Mouse (Mus musculus) liver, adult (tissue): ENCODE measurements around the gene Tmem209.

Experiments
- GATA4 ChIP-seq: IDR thresholded peaks from 2 replicates; pipeline ENCODE4 v1.6.1; 2014; ENCODE audit warnings: mild to moderate bottlenecking, low read length; ENCODE audit not compliant: insufficient replicate concordance

Tmem209 gene

DNA sequence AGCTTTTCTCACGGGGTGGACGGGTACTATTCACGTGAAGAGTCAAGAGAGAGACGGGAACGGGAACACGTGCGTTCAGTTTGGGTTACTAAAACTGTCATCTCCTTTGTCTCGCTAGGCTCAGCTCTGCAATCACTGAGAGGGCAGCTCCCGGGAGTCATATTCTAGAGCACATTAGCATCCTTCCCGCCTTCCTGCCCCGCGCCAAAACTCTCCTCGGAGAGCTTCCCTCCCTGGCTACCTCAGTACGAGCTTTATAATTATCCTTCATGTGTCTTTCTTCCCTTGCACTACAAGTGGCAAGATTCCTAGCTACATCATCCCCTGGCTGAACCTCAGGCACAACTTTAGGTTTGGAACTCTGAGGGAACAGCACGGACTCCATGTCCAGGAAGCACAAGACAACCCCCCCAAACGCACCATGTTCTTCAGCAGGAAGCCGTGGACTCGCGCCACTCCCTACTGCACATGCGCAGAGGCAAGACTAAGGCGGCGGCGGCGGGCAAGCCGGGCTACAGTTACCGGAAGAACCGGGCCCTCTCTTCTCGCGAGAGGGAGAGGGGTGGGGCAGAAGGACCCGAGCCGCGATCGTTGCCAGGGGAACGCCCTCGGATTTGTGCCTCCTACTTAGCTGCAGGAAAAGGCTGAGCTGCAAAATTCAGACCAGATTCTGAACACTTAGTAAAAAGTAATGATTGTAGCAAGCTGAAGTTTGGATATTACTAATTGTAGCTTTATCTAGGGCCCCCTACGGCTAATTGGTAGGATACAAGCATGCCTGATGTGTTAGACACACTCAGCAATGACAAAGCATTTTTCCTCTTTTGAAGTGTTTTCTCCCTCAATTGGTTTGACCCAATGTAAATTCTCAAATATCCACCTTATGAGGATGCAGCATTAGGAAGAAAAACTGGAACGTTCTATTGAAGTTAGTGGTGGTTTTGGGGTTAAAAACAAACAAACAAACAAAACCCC is at the start of gene Tmem209, which contains the start of gene Ssmem1:
Gene Tmem209 (minus strand): TSS at position 519 of the 975 bp plus-strand sequence.
Gene Ssmem1 (plus strand): TSS at position 585 of the 975 bp plus-strand sequence.
- peak; percentile 24; the same call in 1 of the 2 replicates for TF ChIP-seq GATA4

- TF ChIP-seq GATA4 = no peak
These were observed 46.5 kb upstream of the Tmem209 start for GRCm38 (mm10) chr6:30556080-30556479.

DNA sequence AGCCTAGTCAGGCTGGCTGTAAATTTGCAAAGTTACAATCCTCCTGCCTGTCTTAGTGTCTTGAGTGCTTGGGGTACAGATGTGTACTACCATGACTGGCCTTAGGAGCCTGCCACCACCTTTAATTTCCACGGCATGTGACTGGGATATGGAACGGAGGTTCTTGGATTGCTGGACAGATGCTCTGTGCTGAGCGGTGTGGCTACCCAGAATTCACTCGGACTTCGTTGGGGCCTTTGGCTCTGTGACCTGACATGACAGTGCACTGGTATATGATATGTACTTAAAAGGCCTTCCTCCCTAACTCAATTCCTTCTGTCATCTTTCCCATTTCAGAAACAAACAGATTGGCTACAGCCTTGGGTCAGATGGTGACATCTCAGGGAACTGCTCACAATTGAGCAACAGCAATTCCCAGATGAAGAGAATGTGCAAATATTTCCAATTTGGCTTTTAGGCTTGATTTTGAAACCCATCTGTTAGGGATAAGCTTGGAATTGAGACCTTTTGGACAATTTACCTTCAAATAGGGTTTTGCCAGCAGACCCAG is 45.1 kb upstream of the Tmem209 start:
- TF ChIP-seq GATA4 = no peak

DNA sequence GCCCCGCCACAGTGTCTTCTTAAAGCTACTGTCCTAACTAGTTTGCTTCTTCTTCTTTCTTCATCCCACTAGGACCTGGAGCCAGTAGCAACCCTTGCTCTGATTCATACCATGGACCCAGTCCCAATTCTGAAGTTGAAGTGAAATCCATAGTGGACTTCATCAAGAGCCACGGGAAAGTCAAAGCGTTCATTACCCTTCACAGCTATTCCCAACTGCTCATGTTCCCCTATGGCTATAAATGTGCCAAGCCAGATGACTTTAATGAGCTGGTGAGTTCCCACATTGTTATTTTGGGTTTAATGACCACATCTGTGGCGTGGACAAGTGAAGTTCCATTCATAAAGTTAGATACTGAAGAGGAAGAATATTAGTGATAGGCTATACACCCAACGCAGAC is 44.5 kb upstream of the Tmem209 start:
- TF ChIP-seq GATA4 = no peak

DNA sequence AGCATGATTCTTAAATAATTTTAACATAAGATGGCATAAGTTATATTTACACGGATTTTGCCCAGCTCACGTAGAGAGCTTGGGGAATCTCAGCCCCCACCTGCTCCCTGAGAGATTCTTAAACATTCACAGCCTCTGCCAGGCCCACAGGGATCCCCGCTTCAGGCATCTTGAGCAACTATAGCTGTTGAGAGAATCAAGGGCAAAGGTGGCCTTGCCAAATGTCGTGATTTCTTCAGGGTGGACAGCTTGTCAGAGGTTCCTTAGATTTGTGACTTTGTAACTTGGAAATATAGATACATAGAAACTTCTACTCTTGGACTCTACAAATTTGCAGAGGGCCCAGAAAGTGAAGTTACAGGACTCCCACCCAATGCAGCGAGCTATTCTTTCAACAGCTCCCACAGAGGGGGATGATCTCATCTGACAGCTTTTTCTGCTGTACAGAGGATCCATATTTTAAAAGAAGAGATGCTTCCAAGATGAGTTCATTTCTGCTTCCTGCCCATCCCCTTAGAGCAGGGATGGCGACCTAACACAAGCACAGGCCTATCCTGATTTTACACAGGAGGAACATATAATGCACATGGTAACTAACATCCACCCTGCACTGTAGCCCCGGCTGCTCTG is 43.9 kb upstream of the Tmem209 start:
- no peak for TF ChIP-seq GATA4

DNA sequence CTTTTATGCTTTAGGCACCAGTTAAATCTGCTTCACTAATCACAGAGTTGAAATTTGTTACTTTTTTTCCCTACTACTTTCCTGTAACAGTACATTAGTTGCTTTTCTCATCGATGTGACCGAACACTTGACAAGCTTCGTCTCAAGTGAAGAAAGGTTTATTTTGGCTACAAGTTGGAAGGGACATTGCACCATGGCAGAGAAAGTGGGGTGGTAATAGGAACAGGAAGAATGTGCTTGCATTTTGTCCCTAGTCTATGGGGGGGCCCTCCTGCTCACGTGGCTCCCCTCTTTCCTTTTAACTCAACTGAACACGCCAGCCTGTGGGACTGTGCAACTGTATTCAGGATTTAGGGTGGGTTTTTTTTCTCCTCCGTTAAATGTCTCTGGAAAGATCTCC is 43.0 kb upstream of the Tmem209 start:
- TF ChIP-seq GATA4 = no peak

DNA sequence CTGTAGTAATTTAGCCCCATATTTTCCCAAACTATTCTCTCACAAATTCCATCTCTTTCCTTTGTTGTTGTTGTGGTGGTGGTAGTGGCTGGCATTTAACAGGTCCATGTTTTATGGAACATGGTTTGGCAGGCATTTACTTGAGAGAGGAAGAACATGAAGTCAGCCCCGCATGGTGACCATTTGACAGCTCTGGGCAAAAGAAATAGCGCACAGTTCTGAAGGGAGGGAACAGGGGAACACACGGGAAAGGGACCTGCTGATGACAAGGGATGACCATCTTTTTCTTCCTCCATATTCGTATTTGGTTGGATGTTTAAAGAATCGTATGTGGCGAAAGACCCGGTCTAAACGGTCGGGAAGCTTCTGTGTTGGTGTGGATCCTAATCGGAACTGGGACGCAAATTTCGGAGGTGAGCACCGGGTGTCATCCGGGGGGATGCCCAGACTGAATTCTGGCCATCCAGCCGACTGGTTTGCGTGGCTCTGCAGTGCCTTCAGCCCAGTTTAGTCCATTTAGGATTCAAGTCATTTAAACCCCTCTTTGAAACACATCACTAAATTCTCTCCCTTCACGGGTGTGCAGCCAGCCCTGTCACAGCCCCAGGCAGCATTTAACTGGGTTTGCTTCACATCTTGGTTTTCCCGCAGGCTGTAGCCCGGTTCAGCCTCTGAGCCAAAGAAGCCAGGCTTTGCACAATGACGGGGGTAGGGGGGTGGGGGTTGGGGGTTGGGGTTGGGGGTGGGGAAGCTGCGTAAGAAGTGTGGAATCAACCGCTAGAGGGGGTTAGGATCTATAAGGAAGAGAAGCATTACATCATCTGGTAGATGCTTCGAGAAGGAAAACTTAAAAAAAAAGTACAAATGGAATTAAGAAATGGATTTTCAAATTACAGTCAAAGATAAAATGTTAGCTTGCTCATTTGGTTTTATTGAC is 42.3 kb upstream of the Tmem209 start:
- no peak for TF ChIP-seq GATA4

GRCm38 (mm10) chr6:30551193-30551515 is 41.6 kb upstream of the Tmem209 start:
- TF ChIP-seq GATA4 = no peak

DNA sequence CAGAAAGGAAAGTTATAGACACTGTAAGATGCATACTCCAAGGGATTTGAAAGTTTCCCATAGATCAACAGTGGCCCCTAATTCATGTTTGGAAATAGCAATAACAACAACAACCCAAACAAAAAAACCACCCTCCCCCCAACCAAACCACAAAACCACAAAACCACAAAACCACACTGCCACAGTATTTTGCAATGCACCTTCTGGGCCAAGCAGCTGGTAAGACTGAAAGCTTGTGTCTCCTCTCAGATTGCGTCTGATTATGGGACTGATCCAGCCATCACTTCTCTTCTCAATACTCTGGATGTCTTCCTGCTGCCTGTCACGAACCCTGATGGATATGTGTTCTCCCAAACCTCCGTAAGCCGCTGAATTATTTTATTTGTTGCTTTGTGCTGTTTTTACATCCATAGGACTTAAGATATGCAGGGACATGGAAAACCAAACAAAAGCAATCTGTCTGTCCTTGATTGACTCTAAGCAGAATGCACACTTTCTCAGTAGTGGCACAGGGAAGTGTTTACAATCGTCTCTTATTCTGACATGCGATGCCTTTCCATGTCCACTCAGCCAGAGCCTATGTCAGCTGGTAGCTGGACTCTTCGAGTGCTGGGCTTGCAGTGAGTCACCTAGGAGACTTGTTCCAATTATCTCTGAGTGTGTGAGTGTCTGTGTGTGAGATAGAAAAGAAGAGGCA is 41.1 kb upstream of the Tmem209 start:
- TF ChIP-seq GATA4 = no peak

- TF ChIP-seq GATA4 = no peak
These were observed 39.7 kb upstream of the Tmem209 start for GRCm38 (mm10) chr6:30549231-30549761.

GRCm38 (mm10) chr6:30547656-30548306 is 38.2 kb upstream of the Tmem209 start:
- no peak for TF ChIP-seq GATA4

DNA sequence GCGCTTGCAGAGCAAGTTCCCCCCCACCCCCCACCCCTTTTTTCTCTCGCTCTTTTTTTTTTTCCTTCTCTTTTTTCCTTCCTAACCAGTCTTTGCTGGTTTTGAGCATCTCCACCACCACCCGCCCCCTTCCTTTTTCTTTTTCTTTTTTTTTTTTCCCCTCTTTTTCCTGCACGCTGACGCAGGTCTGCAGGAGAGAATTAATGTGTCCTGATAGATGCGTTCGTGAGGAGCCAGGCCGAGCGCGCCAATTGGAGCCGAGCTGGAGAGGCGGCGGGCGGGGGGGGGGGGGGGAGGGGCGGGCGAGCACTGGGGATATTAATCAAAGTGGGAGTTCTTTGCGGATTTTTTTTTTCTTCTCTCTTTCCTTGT is 37.7 kb upstream of the Tmem209 start:
- TF ChIP-seq GATA4 = no peak

DNA sequence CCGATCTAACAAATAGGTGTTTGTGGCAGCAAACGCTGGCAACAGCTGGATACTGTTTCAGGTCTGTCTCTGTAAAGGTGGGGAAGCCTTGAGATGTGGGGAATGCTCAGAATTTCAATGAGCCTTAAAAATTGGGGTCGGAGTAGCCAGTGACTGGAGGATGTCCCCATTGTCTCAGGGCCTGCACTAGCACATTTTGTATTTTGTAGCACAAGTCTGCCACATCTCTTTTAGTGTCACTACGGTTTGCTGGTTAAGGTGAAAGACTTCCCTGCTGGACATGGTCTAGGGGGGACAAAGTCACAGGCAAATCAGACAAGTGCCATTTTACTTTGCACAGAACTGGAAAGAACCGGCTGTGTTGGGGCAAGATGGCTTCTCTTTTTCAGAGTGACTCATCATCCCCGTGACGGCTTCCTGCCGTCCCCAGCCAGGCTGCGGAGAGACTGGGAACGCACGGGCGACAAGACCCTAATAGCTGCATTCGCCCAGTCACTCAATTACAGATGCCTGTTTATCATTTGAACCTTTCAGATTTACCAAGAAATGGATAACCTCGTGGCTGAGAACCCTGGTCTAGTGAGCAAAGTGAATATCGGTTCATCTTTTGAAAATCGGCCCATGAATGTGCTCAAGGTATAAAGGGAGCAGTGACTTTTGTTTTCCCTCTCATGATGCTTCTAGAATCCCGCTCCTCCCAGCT is 37.1 kb upstream of the Tmem209 start:
- no peak for TF ChIP-seq GATA4
